Mouse (Mus musculus) cerebellum, adult 9-10 months (tissue): ENCODE results near the gene Olfr583.

ENCODE experiments used
- DNase-seq: peaks from one replicate; pipeline ENCODE4 v3.0.0; 2022

The Olfr583 gene

GRCm38 (mm10) chr7:103051000-103051399, at the start of gene Olfr583:
Gene Olfr583 (plus strand): TSS chr7:103051300.
- no peak for DNase-seq

- no peak for DNase-seq
Observed at GRCm38 (mm10) chr7:103037724-103038123, 13.4 kb upstream of the Olfr583 start, which contains the start of gene Olfr582. Gene Olfr582 (plus strand): TSS chr7:103038024.

- no peak for DNase-seq
Observed at GRCm38 (mm10) chr7:103081585-103081984, 30.5 kb downstream of the Olfr583 start, which contains the start of gene Olfr584. Gene Olfr584 (plus strand): TSS chr7:103081885.

GRCm38 (mm10) chr7:103097420-103097819, 46.3 kb downstream of the Olfr583 start, which contains the start of gene Olfr585:
Gene Olfr585 (plus strand): TSS chr7:103097720.
- DNase-seq: no peak
